Mouse (Mus musculus) bone marrow macrophage, adult 2 months (primary cell): ENCODE data around the gene Pogz. TPM values are rescaled to one million over a fixed set of nuclear protein-coding genes. Genes with fewer than 3 reads are reported as not detected.
"Not testable (repeated sequence)": the region's sequence is repeated elsewhere in the genome, so short reads cannot be mapped to it uniquely, and the experiment has no call there.

ENCODE experiments used
- H3K27ac ChIP-seq: 2 replicates; pipeline ENCODE4 v1.5.1; 2012; ENCODE audit warnings: low read depth, low read length; ENCODE audit not compliant: insufficient read depth
- H3K4me1 ChIP-seq: 2 replicates; pipeline ENCODE4 v1.6.1; 2012; ENCODE audit warnings: low read length; ENCODE audit not compliant: control insufficient read depth, insufficient read depth
- H3K4me3 ChIP-seq: 2 replicates; pipeline ENCODE4 v1.5.1; 2012; ENCODE audit warnings: mild to moderate bottlenecking, low read length, moderate library complexity; ENCODE audit not compliant: insufficient read depth
- CTCF ChIP-seq: IDR thresholded peaks from 2 replicates; pipeline ENCODE4 v1.5.1; 2012; ENCODE audit warnings: low read depth, mild to moderate bottlenecking, low read length, moderate library complexity
- POLR2A ChIP-seq: IDR thresholded peaks from 2 replicates; pipeline ENCODE4 v1.6.1; 2012; ENCODE audit warnings: mild to moderate bottlenecking, low read depth, low read length, borderline replicate concordance
- polyA plus RNA-seq: library from polyadenylated mRNA; stranded (reverse); fragments of >200 nt; gene quantifications from 2 replicates; pipeline ENCODE4 v1.2.4, GENCODE M21; 2012; ENCODE audit not compliant: missing spikeins, insufficient read depth, insufficient read length

Pogz gene
- polyA plus RNA-seq, 1 experiment, result 20.7 TPM

GRCm38 (mm10) chr3:94906482-94906881 lies 69.1 kb downstream of the Pogz start:
- no peak overlapping the region for H3K27ac ChIP-seq
- no peak for TF ChIP-seq CTCF
- no peak for TF ChIP-seq POLR2A

GRCm38 (mm10) chr3:94911050-94911693 lies 73.8 kb downstream of the Pogz start:
- Histone ChIP-seq H3K4me1 (peaks cover 4% of the 10 kb centered on the region; the same call in 1 of the 2 replicates), H3K4me3 (no peak overlapping the region), H3K27ac (no peak overlapping the region)
- TF ChIP-seq CTCF (no peak), POLR2A (no peak)

More at GRCm38 (mm10) chr3:94906482-94906881, 69.1 kb downstream of the Pogz start:
- no peak overlapping the region for H3K4me3 ChIP-seq
- H3K4me1 ChIP-seq, result no peaks in the 10 kb centered on the region

- Histone ChIP-seq H3K4me3 (no peak overlapping the region), H3K4me1 (peaks cover 4% of the 10 kb centered on the region; the same call in 1 of the 2 replicates), H3K27ac (no peak overlapping the region)
- no peak for TF ChIP-seq POLR2A
- TF ChIP-seq CTCF, result no peak
Measured at GRCm38 (mm10) chr3:94913801-94914200, 76.4 kb downstream of the Pogz start.

DNA sequence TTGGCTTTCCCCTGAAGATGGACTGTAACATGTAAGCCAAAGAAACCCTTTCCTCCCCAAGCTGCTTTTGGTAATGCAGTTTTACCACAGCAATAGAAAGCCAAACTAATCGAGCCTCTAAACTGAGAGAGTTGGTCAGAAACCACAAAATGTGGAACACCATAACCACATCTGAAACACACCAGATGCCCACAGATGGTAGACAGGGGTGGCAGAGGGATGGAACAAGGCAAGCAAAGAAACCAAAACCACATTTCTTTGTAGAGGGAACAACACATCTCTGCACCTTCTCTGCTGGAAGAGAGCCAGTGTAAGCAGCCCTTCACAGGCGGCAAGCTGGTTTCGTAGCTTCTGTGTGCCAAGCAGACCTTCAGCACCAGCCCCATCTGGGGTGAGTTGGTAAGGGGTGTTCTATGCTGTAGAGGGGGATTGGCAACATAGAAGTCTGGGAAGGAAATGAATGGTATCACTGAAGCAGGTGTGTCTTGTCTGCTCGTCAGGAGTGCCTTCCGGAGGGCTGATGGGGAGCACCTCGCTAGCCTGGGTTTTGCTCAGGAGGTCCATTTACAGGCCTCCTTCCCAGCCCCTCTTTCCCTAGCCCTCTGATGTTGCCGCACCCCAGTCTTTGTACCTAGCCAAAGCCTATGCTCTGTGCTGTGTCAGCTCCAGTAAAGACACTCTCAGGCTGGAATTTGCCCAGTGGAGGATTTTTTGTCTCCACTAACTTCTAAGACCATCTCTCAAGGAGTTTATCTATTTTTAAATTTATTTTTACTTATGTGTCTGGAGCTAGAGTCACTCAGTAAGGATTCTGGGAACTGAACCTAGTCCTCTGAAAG lies 78.8 kb downstream of the Pogz start:
- no peak overlapping the region for H3K27ac ChIP-seq
- no peak overlapping the region for H3K4me3 ChIP-seq
- TF ChIP-seq CTCF (no peak), POLR2A (no peak)
- peaks cover 4% of the 10 kb centered on the region; the same call in 1 of the 2 replicates for H3K4me1 ChIP-seq

- H3K27ac ChIP-seq, result no peak overlapping the region
Measured at GRCm38 (mm10) chr3:94917816-94918361, 80.5 kb downstream of the Pogz start.

DNA sequence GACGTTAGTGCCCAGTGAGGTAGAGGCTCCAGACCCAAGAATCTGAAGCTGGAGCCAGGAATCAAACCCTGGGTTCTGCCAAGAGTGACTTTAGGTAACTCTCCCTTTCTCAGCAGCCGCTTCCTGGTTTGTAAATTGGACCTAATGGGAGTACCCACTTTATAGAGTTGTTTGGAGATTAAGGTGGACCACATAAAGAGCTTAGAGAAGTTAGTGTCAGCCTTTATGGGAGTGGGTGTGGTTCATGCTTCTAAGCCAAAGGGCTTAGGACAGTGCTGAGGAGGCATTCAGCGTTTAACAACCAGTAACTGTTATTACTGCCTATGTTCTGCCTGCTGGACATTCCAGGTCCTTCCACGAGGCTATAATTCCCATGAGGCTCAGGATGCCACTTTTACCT lies 81.5 kb downstream of the Pogz start:
- no peak for TF ChIP-seq POLR2A
- no peak for TF ChIP-seq CTCF
- no peak overlapping the region for H3K27ac ChIP-seq
- no peak overlapping the region for H3K4me3 ChIP-seq
- H3K4me1 ChIP-seq, result peaks cover 1% of the 10 kb centered on the region; the same call in 1 of the 2 replicates

More at GRCm38 (mm10) chr3:94917816-94918361, 80.5 kb downstream of the Pogz start:
- peaks cover 4% of the 10 kb centered on the region; the same call in 1 of the 2 replicates for H3K4me1 ChIP-seq
- no peak overlapping the region for H3K4me3 ChIP-seq
- no peak for TF ChIP-seq POLR2A
- TF ChIP-seq CTCF, result no peak

- Histone ChIP-seq H3K4me3 (no peak overlapping the region), H3K4me1 (no peaks in the 10 kb centered on the region), H3K27ac (no peak overlapping the region)
- no peak for TF ChIP-seq POLR2A
- TF ChIP-seq CTCF, result no peak
Measured at GRCm38 (mm10) chr3:94921104-94921503, 83.7 kb downstream of the Pogz start.

- no peaks in the 10 kb centered on the region for H3K4me1 ChIP-seq
- H3K4me3 ChIP-seq, result no peak overlapping the region
- TF ChIP-seq POLR2A (no peak), CTCF (no peak)
Measured at GRCm38 (mm10) chr3:94922333-94922732, 85.0 kb downstream of the Pogz start.

DNA sequence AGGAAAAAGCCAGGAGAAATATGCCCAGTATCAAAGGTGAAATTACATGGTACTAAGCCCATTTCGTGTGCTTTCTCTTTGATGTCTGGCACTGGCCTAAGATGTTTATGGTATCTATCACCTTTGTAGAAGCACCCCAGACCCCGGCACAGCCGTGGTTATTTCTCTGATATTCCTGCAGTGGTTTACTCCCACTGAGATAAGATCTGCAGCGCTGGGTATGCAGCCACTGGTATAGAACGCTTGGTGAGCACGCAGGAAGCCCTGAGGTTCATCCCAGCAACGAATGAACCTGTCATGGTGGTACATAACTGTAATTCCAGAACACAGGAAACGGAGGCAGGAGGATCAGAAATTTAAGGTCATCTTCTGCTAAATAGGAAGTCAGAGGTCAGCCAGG lies 87.3 kb downstream of the Pogz start:
- Histone ChIP-seq H3K4me1 (peaks cover 3% of the 10 kb centered on the region; the same call in 1 of the 2 replicates), H3K4me3 (no peak overlapping the region), H3K27ac (no peak overlapping the region)
- TF ChIP-seq CTCF (no peak), POLR2A (no peak)

More at GRCm38 (mm10) chr3:94922333-94922732, 85.0 kb downstream of the Pogz start:
- H3K27ac ChIP-seq, result no peak overlapping the region

DNA sequence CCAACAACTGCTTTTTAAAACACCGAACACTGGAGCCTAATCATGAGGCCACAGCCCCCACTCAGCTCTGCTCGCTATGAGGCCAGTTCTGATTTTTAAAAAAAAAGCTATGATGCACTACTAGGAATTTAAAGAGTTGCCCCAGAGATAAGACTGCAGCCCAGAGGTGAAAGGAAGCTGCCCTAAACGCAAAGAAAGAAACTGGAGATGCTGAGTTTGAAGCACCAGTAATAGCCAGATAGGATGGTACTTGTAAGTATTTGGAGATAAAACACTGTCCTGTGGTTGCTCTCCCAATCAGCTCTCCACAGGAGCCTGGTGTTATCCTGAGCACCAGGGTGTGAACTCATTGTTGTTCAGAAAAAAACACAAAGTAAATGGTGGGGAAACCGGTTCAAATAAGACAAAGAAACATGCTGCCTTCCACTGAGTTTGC lies 89.0 kb downstream of the Pogz start:
- not testable (repeated sequence) for H3K4me1 ChIP-seq, H3K27ac ChIP-seq

GRCm38 (mm10) chr3:94928979-94929378 lies 91.6 kb downstream of the Pogz start:
- not testable (repeated sequence) for H3K4me3 ChIP-seq, H3K27ac ChIP-seq, H3K4me1 ChIP-seq

More for the DNA sequence above, 89.0 kb downstream of the Pogz start:
- H3K4me3 ChIP-seq, result not testable (repeated sequence)

- H3K27ac ChIP-seq, H3K4me3 ChIP-seq: not testable (repeated sequence)
- peaks cover 16% of the 10 kb centered on the region for H3K4me1 ChIP-seq
Measured at GRCm38 (mm10) chr3:94930386-94931266, 93.3 kb downstream of the Pogz start.
